Mouse (Mus musculus) MEL (cell line): Measurements from ENCODE around the gene Nme1.

ENCODE experiments used
- CHD2 ChIP-seq: IDR thresholded peaks from 2 replicates; pipeline ENCODE4 v1.6.1; 2011; ENCODE audit warnings: low read length, improper control_type of control experiment
- CTCF ChIP-seq, 3 experiments: IDR thresholded peaks in 2 of 3; conservative IDR thresholded peaks in 1 of 3; 2 replicates each; pipeline ENCODE4 v1.5.1; 2011 to 2012; ENCODE audit warnings: low read length in 3 of 3, low read depth in 2 of 3, mild to moderate bottlenecking in 2 of 3, improper control_type of control experiment in 1 of 3, inconsistent platforms in 1 of 3, mixed read lengths in 1 of 3, moderate library complexity in 1 of 3; ENCODE audit not compliant: control insufficient read depth in 1 of 3, insufficient read depth in 1 of 3, poor library complexity in 1 of 3, severe bottlenecking in 1 of 3
- EP300 ChIP-seq, 2 experiments: IDR thresholded peaks; 2 replicates each; pipeline ENCODE4 v1.6.1; 2011; ENCODE audit warnings: improper control_type of control experiment in 2 of 2, low read length in 2 of 2, low read depth in 1 of 2, mild to moderate bottlenecking in 1 of 2
- ETS1 ChIP-seq: IDR thresholded peaks from 2 replicates; pipeline ENCODE4 v1.6.1; 2012; ENCODE audit warnings: low read depth, mild to moderate bottlenecking, inconsistent platforms, low read length, improper control_type of control experiment, moderate library complexity
- MAX ChIP-seq: IDR thresholded peaks from 2 replicates; pipeline ENCODE4 v1.6.1; 2011; ENCODE audit warnings: low read length, improper control_type of control experiment
- MXI1 ChIP-seq: IDR thresholded peaks from 2 replicates; pipeline ENCODE4 v1.6.1; 2011; ENCODE audit warnings: mild to moderate bottlenecking, low read depth, low read length, improper control_type of control experiment
- MYB ChIP-seq: IDR thresholded peaks from 2 replicates; pipeline ENCODE4 v1.6.1; 2011; ENCODE audit warnings: mild to moderate bottlenecking, low read depth, low read length, improper control_type of control experiment
- MYC ChIP-seq: IDR thresholded peaks from 2 replicates; pipeline ENCODE4 v1.6.1; 2011; ENCODE audit warnings: low read depth, mild to moderate bottlenecking, low read length, improper control_type of control experiment, moderate library complexity
- POLR2A ChIP-seq, 2 experiments: IDR thresholded peaks; 2 replicates each; pipeline ENCODE4 v1.6.1; 2011 to 2012; ENCODE audit warnings: low read length in 2 of 2, mild to moderate bottlenecking in 2 of 2, control low read depth in 1 of 2, improper control_type of control experiment in 1 of 2, low read depth in 1 of 2, moderate library complexity in 1 of 2; ENCODE audit not compliant: control insufficient read depth in 1 of 2, insufficient read depth in 1 of 2, poor library complexity in 1 of 2
- SMC3 ChIP-seq: IDR thresholded peaks from 2 replicates; pipeline ENCODE4 v1.6.1; 2011; ENCODE audit warnings: low read depth, low read length, improper control_type of control experiment
- TCF12 ChIP-seq: IDR thresholded peaks from 2 replicates; pipeline ENCODE4 v1.6.1; 2014; ENCODE audit warnings: low read depth, mild to moderate bottlenecking, inconsistent platforms, low read length, improper control_type of control experiment, moderate library complexity
- ZC3H11A ChIP-seq: IDR thresholded peaks from 2 replicates; pipeline ENCODE4 v1.6.1; 2012; ENCODE audit warnings: low read depth, mild to moderate bottlenecking, inconsistent platforms, low read length, improper control_type of control experiment
- ZMIZ1 ChIP-seq: IDR thresholded peaks from 2 replicates; pipeline ENCODE4 v1.6.1; 2012; ENCODE audit warnings: low read depth, mild to moderate bottlenecking, inconsistent platforms, low read length, improper control_type of control experiment, moderate library complexity

GRCm38 (mm10) chr11:93995720-93996305 is 27.5 kb upstream of the Nme1 start, which contains the start of gene Spag9:
- 0 out of 2 replicates have a peak, but pooled peaks have one; percentile 32 for TF ChIP-seq MYC
- peak; percentile 49 for TF ChIP-seq MYB
- no peak for TF ChIP-seq CHD2
- TF ChIP-seq CTCF (IDR thresholded peaks at IDR 0.05 in 2 of 3, conservative IDR thresholded peaks at IDR 0.05 in 1 of 3; ENCODE audit: control insufficient read depth in 1 of 3, insufficient read depth in 1 of 3, low read depth in 2 of 3, low read length in 3 of 3, poor library complexity in 1 of 3, severe bottlenecking in 1 of 3) = no peak
- TF ChIP-seq MXI1 = peak; percentile 79
- TF ChIP-seq ZC3H11A = peak; percentile 24; the same call in 1 of the 2 replicates
- TF ChIP-seq POLR2A (IDR thresholded peaks at IDR 0.05; ENCODE audit: control insufficient read depth in 1 of 2, insufficient read depth in 1 of 2, low read depth in 1 of 2, low read length in 2 of 2, poor library complexity in 1 of 2) = peak; percentile 52 to 91; a peak in 3 of 4 replicates
- TF ChIP-seq EP300 (IDR thresholded peaks at IDR 0.05; ENCODE audit: low read depth in 1 of 2, low read length in 2 of 2) = 0 out of 4 replicates have a peak, but pooled peaks of 1 of the 2 experiments have one; percentile 19
- TF ChIP-seq ZMIZ1 = peak; percentile 96
- TF ChIP-seq ETS1 = peak; percentile 71
- no peak for TF ChIP-seq SMC3
- peak; percentile 65 for TF ChIP-seq TCF12
- peak; percentile 83 for TF ChIP-seq MAX
